Mouse (Mus musculus): Measurements from ENCODE around the gene Tmem178.

DNA sequence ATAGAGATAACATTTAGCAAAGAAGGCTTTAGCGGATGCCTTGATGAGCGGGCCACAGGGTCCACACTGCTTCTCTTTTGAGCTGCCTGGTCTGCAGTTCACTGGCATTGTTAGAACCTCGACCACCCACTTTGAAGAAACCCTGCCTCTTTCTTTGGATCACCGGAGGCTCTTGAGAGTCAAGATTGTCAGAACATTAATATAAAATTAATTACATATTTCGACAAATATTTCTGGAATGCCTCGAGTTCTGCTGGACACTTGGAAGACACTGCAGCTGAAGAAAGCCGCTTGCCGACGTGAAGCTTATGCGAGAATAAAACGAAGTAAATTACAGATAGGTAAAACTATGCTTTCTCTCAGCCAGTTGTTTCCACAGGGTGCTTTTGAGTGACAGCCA, 60.0 kb downstream of the Tmem178 start:
- TF ChIP-seq POLR2A (IDR thresholded peaks at IDR 0.05; ENCODE audit: borderline replicate concordance, insufficient read depth, low read length) = no peak
- no peak for TF ChIP-seq CTCF (IDR thresholded peaks at IDR 0.05; ENCODE audit: borderline replicate concordance, insufficient read depth, low read depth, low read length)
